Mouse (Mus musculus): ENCODE measurements at regions not wholly inside any gene's neighbourhood (a gene's known extent, or its start where the extent isn't known, plus 50 kb on each side); places are given as distances from the start of the nearest gene placed in this dataset.

GRCm38 (mm10) chr8:103489411-103489810 is 612.0 kb upstream of the Cdh5 start:
- H3K27ac ChIP-seq (replicated peaks in 1 of 2; ENCODE audit: control insufficient read depth in 1 of 2, insufficient read depth in 1 of 2, low read depth in 2 of 2, low read length in 2 of 2) = no peak overlapping the region
- no peak for ATAC-seq (ENCODE audit: insufficient number of reproducible peaks, insufficient read depth, low FRiP score, low read depth)

DNA sequence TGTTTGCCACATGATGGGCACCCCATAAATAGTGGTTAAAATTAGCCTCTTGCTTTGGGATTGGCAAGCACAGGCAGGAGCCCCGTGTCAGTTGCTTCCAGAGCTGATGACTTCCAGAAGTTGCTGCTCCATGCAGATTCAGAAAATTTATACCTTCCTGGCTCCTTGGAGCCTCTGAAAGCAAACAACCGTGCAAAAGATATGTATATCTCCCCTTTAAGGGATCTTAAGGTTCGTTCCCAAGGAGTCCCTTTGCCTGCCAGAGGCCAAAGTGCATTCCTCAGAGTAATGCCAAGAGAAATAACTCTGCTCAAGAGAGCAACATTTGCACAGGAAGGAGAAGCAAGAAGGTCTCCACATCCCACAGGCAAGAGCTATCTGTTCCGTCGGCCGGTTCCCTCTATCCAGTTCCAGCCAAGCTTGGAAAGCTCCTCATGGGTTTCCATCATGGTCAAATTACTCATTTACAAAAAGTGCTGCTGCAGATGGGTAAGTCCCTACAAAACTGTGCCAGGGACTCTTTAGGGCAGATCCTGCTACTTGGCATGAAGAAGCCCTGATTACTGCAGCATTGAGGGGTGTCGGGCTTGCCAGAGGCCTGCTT is 608.4 kb upstream of the Cdh5 start:
- Histone ChIP-seq H3K4me3 (ENCODE audit: control insufficient read depth in 1 of 2, insufficient read depth in 1 of 2, low read depth in 1 of 2, low read length in 2 of 2) (no peak overlapping the region), H3K36me3 (ENCODE audit: control insufficient read depth, insufficient read depth, low read length) (no peaks in the 10 kb centered on the region), H3K27ac (replicated peaks in 1 of 2; ENCODE audit: control insufficient read depth in 1 of 2, insufficient read depth in 1 of 2, low read depth in 2 of 2, low read length in 2 of 2) (0 out of 4 replicates have a peak overlapping the region, but pooled peaks have one; percentile 2 to 37), H3K27me3 (ENCODE audit: control insufficient read depth, insufficient read depth, low read length) (no peaks in the 10 kb centered on the region), H3K9ac (ENCODE audit: low read length) (no peak overlapping the region), H3K9me3 (ENCODE audit: control insufficient read depth, low read length) (no peaks in the 10 kb centered on the region), H3K4me2 (ENCODE audit: low read length) (no peak overlapping the region), H3K4me1 (ENCODE audit: control insufficient read depth in 2 of 2, insufficient read depth in 2 of 2, low read length in 2 of 2) (no peaks in the 10 kb centered on the region)
- WGBS = 49% methylated on average over 7 of the region's 7 CpGs
- ATAC-seq (ENCODE audit: insufficient number of reproducible peaks, insufficient read depth, low FRiP score, low read depth) = peak; percentile 72; the same call in 1 of the 2 replicates

More at GRCm38 (mm10) chr8:103489411-103489810, 612.0 kb upstream of the Cdh5 start:
- no peak overlapping the region for H3K4me3 ChIP-seq (ENCODE audit: control insufficient read depth in 1 of 2, insufficient read depth in 1 of 2, low read depth in 1 of 2, low read length in 2 of 2)
- no peaks in the 10 kb centered on the region for H3K27me3 ChIP-seq (ENCODE audit: control insufficient read depth, insufficient read depth, low read length)
- no peaks in the 10 kb centered on the region for H3K9me3 ChIP-seq (ENCODE audit: control insufficient read depth, low read length)
- no peaks in the 10 kb centered on the region for H3K36me3 ChIP-seq (ENCODE audit: control insufficient read depth, insufficient read depth, low read length)
- no peak overlapping the region for H3K9ac ChIP-seq (ENCODE audit: low read length)
- no peaks in the 10 kb centered on the region for H3K4me1 ChIP-seq (ENCODE audit: control insufficient read depth in 2 of 2, insufficient read depth in 2 of 2, low read length in 2 of 2)
- WGBS = 65% methylated on average over 3 of the region's 3 CpGs
- no peak overlapping the region for H3K4me2 ChIP-seq (ENCODE audit: low read length)

GRCm38 (mm10) chr8:103493932-103494493 is 607.4 kb upstream of the Cdh5 start:
- Histone ChIP-seq H3K4me1 (ENCODE audit: control insufficient read depth in 2 of 2, insufficient read depth in 2 of 2, low read length in 2 of 2) (no peaks in the 10 kb centered on the region), H3K4me3 (ENCODE audit: control insufficient read depth in 1 of 2, insufficient read depth in 1 of 2, low read depth in 1 of 2, low read length in 2 of 2) (no peak overlapping the region), H3K9ac (ENCODE audit: low read length) (no peak overlapping the region), H3K9me3 (ENCODE audit: control insufficient read depth, low read length) (no peaks in the 10 kb centered on the region), H3K36me3 (ENCODE audit: control insufficient read depth, insufficient read depth, low read length) (no peaks in the 10 kb centered on the region), H3K4me2 (ENCODE audit: low read length) (no peak overlapping the region), H3K27ac (replicated peaks in 1 of 2; ENCODE audit: control insufficient read depth in 1 of 2, insufficient read depth in 1 of 2, low read depth in 2 of 2, low read length in 2 of 2) (no peak overlapping the region), H3K27me3 (ENCODE audit: control insufficient read depth, insufficient read depth, low read length) (no peaks in the 10 kb centered on the region)
- WGBS = 57% methylated on average over 4 of the region's 4 CpGs
- no peak for ATAC-seq (ENCODE audit: insufficient number of reproducible peaks, insufficient read depth, low FRiP score, low read depth)

- Histone ChIP-seq H3K36me3 (ENCODE audit: control insufficient read depth, insufficient read depth, low read length) (no peaks in the 10 kb centered on the region), H3K4me3 (ENCODE audit: control insufficient read depth in 1 of 2, insufficient read depth in 1 of 2, low read depth in 1 of 2, low read length in 2 of 2) (no peak overlapping the region), H3K9ac (ENCODE audit: low read length) (no peak overlapping the region), H3K27me3 (ENCODE audit: control insufficient read depth, insufficient read depth, low read length) (no peaks in the 10 kb centered on the region), H3K27ac (replicated peaks in 1 of 2; ENCODE audit: control insufficient read depth in 1 of 2, insufficient read depth in 1 of 2, low read depth in 2 of 2, low read length in 2 of 2) (no peak overlapping the region), H3K4me2 (ENCODE audit: low read length) (no peak overlapping the region), H3K4me1 (ENCODE audit: control insufficient read depth in 2 of 2, insufficient read depth in 2 of 2, low read length in 2 of 2) (no peaks in the 10 kb centered on the region), H3K9me3 (ENCODE audit: control insufficient read depth, low read length) (no peaks in the 10 kb centered on the region)
- ATAC-seq (ENCODE audit: insufficient number of reproducible peaks, insufficient read depth, low FRiP score, low read depth) = no peak
- WGBS = 28% methylated on average over 1 of the region's 1 CpGs
Observed at GRCm38 (mm10) chr8:103494670-103495069, 606.8 kb upstream of the Cdh5 start.

- no peak for ATAC-seq (ENCODE audit: insufficient number of reproducible peaks, insufficient read depth, low FRiP score, low read depth)
- H3K27ac ChIP-seq (replicated peaks in 1 of 2; ENCODE audit: control insufficient read depth in 1 of 2, insufficient read depth in 1 of 2, low read depth in 2 of 2, low read length in 2 of 2) = no peak overlapping the region
- H3K9ac ChIP-seq (ENCODE audit: low read length) = no peak overlapping the region
- no peaks in the 10 kb centered on the region for H3K36me3 ChIP-seq (ENCODE audit: control insufficient read depth, insufficient read depth, low read length)
- no peaks in the 10 kb centered on the region for H3K4me1 ChIP-seq (ENCODE audit: control insufficient read depth in 2 of 2, insufficient read depth in 2 of 2, low read length in 2 of 2)
- no peak overlapping the region for H3K4me2 ChIP-seq (ENCODE audit: low read length)
- 68% methylated on average over 2 of the region's 2 CpGs for WGBS
- no peaks in the 10 kb centered on the region for H3K9me3 ChIP-seq (ENCODE audit: control insufficient read depth, low read length)
- no peak overlapping the region for H3K4me3 ChIP-seq (ENCODE audit: control insufficient read depth in 1 of 2, insufficient read depth in 1 of 2, low read depth in 1 of 2, low read length in 2 of 2)
- H3K27me3 ChIP-seq (ENCODE audit: control insufficient read depth, insufficient read depth, low read length) = no peaks in the 10 kb centered on the region
Observed at GRCm38 (mm10) chr8:103501328-103501727, 600.1 kb upstream of the Cdh5 start.

- H3K4me1 ChIP-seq (ENCODE audit: control insufficient read depth in 2 of 2, insufficient read depth in 2 of 2, low read length in 2 of 2) = no peaks in the 10 kb centered on the region
- no peak overlapping the region for H3K9ac ChIP-seq (ENCODE audit: low read length)
- H3K9me3 ChIP-seq (ENCODE audit: control insufficient read depth, low read length) = no peaks in the 10 kb centered on the region
- H3K4me2 ChIP-seq (ENCODE audit: low read length) = no peak overlapping the region
- no peaks in the 10 kb centered on the region for H3K36me3 ChIP-seq (ENCODE audit: control insufficient read depth, insufficient read depth, low read length)
- no peak overlapping the region for H3K27ac ChIP-seq (replicated peaks in 1 of 2; ENCODE audit: control insufficient read depth in 1 of 2, insufficient read depth in 1 of 2, low read depth in 2 of 2, low read length in 2 of 2)
- no peak overlapping the region for H3K4me3 ChIP-seq (ENCODE audit: control insufficient read depth in 1 of 2, insufficient read depth in 1 of 2, low read depth in 1 of 2, low read length in 2 of 2)
- ATAC-seq (ENCODE audit: insufficient number of reproducible peaks, insufficient read depth, low FRiP score, low read depth) = no peak
- no peaks in the 10 kb centered on the region for H3K27me3 ChIP-seq (ENCODE audit: control insufficient read depth, insufficient read depth, low read length)
- WGBS = 84% methylated on average over 9 of the region's 9 CpGs
Observed at GRCm38 (mm10) chr8:103502991-103503767, 598.2 kb upstream of the Cdh5 start.

GRCm38 (mm10) chr8:103506334-103506733 is 595.1 kb upstream of the Cdh5 start:
- H3K4me1 ChIP-seq (ENCODE audit: control insufficient read depth in 2 of 2, insufficient read depth in 2 of 2, low read length in 2 of 2) = no peaks in the 10 kb centered on the region
- H3K27ac ChIP-seq (replicated peaks in 1 of 2; ENCODE audit: control insufficient read depth in 1 of 2, insufficient read depth in 1 of 2, low read depth in 2 of 2, low read length in 2 of 2) = no peak overlapping the region
- 37% methylated on average over 6 of the region's 6 CpGs for WGBS

More at GRCm38 (mm10) chr8:103506334-103506733, 595.1 kb upstream of the Cdh5 start:
- Histone ChIP-seq H3K27me3 (ENCODE audit: control insufficient read depth, insufficient read depth, low read length) (no peaks in the 10 kb centered on the region), H3K36me3 (ENCODE audit: control insufficient read depth, insufficient read depth, low read length) (no peaks in the 10 kb centered on the region), H3K4me2 (ENCODE audit: low read length) (no peak overlapping the region), H3K4me3 (ENCODE audit: control insufficient read depth in 1 of 2, insufficient read depth in 1 of 2, low read depth in 1 of 2, low read length in 2 of 2) (no peak overlapping the region), H3K9me3 (ENCODE audit: control insufficient read depth, low read length) (no peaks in the 10 kb centered on the region), H3K9ac (ENCODE audit: low read length) (no peak overlapping the region)
- no peak for ATAC-seq (ENCODE audit: insufficient number of reproducible peaks, insufficient read depth, low FRiP score, low read depth)
